Mouse (Mus musculus) frontal cortex, postnatal 36 days (tissue): ENCODE measurements around the gene Gosr1.
"Not testable (repeated sequence)": the region's sequence is repeated elsewhere in the genome, so short reads cannot be mapped to it uniquely, and the experiment has no call there.

Experiments used
- DNase-seq, 2 experiments: peaks; one replicate each; pipeline ENCODE4 v3.0.0; 2022; ENCODE audit warnings: low spot score in 2 of 2

The Gosr1 gene

DNA sequence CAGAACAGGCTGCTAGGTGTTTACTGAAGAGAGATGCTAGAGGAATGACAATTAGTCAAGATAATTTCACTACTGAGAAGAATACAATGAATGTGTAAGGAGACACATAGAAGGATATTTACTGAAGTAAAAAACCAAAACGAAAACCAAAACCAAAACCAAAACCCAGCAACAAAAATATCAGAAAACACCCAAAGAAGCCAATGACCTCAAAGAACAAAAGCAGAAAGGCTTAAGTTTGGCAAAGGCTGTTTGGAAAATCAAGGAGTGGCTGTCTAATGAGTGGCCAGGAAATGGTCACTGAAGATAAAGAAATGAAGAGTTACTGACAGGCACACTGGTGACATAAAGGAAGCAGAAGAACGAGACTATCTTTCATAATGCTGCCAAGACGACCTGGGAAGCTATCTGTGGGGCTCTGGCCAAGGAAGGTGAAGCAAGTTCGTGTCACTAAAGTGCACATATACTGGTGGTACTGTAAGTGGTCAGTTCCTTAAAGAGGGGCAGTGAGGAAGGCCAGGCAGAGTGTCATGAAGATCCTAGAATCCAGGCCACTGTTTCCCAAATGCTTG, 27.5 kb downstream of the Gosr1 start:
- no peak for DNase-seq

DNA sequence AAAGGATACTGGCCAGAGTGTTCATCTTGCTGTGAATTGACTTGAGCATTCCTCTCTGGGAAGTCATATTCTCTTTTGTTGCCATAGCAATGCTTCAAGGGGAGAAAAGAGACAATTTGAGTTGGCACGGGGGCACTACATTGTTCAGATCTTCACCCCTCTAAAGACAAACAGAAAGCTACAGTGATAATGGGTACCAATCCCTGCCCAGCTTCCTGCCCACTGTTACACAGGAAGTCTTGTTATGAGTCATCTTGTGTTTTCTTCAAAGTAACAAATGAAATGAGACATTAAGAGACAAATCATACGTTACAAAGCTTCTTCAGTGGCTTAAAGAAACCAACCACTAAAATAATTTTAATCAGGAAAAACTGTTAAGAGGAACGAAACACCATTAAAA, 28.8 kb downstream of the Gosr1 start:
- no peak for DNase-seq

DNA sequence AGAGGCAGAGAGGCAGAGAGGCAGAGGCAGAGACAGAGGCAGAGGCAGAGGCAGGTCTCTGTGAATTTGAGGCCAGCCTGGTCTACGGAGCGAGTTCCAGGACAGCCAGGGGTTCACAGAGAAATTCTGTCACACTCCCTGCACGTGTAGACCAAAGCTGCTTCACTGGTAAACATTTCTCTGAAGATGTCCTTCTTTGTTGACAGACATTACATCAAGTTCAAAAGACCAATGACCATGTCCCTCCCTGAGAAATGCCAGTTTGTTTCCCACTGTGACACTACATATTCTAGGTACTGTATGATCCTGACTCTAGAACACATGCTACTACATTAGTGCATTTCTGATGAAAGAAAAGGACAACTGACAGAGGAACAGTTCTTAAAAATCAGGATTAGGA, 32.7 kb downstream of the Gosr1 start:
- DNase-seq: no peak

DNA sequence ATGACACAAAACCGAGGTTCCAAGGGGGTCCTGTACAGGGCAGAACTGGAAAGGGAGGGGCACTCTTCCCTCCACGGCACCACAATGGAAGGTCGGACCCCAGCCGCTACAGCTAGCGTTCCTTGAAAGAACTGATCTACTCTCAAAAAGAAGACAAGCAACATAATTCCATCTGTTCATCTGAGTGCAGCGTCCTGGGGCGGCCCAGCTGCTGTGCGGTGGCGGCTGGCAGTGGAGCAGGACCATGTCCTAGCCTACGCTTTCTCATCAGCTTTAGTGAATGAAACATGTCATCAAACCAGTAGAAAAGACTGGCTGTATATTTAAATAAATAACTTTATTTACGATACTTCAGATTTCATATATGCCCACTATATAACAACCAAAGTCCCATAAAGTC, 35.3 kb downstream of the Gosr1 start:
- no peak for DNase-seq

DNA sequence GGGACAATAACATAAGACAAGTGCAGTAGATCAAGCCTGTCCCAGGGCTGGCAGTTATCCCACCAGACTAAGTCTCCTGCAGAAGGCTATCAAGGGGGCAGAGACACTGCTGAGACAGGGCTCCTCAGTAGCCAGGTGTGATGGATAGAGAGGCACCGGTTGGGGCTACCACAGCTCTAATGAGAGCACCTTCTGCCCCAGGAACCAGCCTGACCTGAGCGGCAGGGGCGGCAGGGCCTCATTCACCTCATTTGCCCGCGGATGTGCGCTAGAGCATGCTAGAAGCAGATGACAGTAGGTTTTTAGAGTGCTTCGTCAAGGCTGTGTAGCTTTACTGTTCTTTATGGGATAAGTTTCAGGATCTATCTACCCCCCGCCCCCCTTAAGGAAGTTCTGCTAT, 39.5 kb downstream of the Gosr1 start:
- no peak for DNase-seq

DNA sequence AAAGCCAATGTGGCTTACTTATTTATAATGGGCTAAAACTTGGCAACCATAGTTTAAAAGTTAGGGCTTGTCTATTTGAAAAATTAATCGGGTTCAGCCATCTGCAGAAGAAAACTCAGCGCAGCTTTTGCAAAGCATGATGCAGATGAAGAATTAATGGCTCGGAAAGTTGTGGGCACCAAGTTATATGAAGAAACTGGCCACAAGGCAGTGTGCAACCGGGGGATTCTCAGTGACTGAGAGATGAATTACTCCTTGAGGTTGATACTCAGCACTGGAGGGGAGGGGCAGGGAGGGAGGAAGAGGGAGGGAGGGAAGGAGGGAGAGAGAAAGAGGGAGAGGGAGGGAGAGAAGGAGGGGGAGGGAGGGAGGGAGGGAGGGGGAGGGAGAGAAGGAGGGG, 46.4 kb downstream of the Gosr1 start:
- DNase-seq: no peak

DNA sequence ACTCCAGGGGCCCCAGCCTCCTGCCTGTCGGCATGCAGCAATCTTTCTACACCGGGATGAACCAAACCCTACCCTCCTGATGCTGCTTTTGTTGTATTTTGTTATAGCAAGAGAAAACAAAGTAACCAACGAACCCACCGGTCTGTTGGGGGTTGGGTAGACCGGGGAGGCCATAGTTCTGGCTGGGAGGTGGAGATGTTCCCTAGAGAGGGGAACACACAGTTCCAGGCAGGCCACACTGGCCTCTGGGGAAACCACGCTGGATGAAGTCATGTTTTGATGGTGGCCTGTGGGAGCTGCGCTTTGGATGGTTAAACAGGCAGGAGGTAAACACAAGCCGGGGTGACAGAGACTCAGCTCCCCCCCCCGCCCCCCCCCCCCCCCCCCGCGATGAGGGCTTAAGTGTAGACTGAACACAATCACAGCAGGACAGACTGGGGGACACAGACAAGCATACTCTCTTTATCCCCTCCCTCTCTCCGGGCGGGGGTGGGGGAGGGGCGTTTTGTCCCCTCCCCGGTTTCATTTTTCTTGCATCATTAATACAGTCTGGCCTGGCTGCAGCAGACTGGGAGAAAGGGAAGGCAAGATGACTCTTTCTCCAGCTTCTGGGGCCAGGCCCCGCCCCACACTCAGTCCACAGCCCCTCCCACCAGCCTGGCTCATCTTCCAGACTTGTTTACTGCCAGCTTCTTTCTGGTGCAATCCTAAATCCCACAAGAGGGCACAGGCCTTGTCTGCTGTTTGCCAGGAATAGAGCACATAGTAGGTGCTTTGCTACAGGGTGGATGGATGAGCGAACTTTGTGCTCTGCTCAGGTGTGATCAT, 53.5 kb downstream of the Gosr1 start:
- no peak for DNase-seq

DNA sequence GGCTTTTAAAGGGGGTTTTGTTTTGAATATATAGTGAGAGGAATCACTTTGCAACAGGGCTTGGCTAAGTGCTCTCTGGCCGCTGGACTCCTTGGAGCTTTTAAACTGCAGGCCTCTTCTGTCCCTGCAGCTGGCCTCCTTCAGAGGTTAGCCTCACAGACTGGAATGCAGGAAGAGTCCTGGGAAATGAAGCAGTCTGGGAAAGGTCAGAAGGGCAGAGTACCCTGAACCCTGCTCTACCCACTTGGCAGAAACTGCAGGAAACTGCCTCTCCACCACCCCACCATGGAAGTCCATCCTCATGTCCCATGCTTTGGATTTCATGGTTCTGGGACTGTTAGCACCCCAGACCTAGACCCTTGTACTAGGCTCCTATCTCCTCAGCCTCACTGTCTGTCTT, 54.5 kb downstream of the Gosr1 start:
- DNase-seq: no peak

DNA sequence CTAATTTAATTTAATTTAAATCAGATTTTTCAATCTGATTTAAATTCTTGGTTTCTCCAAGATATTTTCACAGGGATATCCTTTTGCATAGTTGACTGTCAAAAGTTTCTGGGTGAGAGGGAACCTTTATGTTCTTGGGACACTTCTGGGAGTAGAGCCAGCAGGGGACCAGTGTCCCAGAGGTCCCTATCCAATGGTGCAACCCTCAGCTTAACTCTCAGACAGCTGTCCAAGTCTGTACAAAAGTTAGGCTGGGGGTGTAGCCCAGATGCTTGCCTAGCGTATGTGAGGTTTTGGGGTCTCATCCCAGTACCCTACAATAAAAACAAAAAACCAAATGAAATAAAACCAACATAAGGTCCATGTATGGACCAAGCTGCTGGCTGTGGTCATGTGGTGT, 55.3 kb downstream of the Gosr1 start:
- no peak for DNase-seq

DNA sequence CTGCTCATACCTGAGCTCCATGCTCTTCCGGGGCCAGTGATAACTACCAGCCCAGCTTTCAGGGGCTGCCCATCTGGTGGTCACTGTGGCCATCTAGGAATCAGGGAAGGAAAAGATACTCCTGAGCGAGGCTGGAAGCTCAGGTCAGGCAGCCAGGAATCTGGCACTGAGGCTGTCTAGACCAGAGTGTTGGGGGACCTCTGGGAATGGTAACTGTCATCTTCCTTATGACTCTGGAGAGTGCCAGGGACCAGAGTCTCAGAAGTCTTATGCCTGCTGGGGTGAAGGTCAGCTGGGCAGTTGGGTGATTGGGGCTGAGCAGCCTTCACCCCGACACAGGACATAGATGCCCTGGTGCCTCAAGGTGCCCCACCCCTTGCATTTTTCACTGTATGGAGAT, 55.7 kb downstream of the Gosr1 start:
- no peak for DNase-seq

DNA sequence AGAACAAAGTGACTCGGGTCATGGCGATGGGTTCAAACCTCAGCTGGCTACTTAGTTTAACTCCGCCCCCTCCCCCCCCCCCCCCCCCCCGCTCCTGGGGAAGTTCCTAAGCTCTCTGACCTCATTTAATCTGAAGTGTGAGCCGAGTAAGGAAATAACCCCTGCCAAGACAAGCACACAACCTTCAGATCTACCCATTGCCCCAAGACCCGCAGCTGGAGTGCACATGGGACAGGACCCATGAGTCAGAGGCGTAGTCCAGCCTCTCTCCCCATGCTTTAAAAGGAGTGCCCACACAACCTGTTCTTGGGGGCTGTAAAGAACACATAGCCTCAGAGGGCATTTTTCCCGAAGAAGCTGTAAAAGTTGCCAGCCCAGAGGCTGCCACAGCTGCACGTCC, 63.8 kb downstream of the Gosr1 start:
- DNase-seq: no peak

DNA sequence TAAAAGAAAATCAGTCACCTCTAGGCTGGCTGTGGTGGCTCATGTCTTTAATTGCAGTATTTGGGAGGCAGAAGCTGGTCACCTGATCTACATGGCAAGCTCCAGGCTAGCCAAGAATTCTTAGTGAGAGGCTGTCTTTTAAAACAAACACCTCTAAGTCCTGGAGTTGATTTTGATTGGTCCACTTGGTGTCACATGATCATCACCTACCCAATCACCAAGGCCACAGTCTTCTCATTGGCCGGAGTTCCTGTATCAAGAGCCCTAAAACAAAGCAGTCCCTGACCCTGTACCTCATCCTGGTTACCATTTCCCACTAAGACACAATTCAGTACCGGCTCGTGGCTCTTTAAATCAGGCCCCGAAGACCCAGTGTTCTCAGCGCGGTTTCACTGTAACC, 67.6 kb downstream of the Gosr1 start:
- DNase-seq: peak in 1 of 2 experiments; percentile 37

DNA sequence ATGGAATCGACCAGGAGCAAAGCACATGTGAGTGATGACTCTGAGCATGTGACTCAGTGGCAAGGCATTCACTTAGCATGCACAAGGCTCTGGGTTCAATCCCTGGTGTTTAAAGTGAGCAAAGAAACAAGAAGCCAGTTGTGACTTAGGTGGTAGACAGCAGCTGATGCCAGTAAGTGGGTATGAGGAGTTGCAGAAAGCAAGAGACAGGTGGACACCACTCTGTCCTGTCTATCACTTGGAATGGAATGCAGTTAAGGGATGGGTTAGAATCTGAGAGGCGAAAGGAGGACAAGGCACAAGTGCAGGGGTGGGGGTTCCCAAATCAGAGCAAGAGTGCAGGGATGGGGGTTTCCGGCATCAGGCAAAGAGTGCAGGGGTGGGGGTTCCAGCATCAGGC, 71.3 kb downstream of the Gosr1 start:
- no peak for DNase-seq

DNA sequence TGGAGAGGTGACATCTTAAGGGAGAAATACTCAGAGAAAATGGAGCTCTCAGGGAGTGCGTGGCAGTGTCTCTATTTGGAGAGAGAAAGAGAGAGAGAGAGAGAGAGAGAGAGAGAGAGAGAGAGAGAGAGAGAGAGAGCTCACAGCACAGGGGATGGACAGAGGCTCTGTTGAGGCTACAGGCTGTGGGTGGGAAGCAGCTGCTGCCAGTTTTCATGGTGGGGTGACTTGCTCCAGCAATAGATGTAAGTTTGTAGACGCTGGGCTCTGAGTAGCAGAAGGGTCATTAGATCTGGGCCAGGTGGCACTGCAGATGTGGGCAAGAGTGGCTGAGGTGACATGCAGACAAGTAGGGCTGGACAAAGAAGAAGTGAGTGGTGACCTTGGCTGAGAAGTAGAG, 77.8 kb downstream of the Gosr1 start:
- no peak for DNase-seq

DNA sequence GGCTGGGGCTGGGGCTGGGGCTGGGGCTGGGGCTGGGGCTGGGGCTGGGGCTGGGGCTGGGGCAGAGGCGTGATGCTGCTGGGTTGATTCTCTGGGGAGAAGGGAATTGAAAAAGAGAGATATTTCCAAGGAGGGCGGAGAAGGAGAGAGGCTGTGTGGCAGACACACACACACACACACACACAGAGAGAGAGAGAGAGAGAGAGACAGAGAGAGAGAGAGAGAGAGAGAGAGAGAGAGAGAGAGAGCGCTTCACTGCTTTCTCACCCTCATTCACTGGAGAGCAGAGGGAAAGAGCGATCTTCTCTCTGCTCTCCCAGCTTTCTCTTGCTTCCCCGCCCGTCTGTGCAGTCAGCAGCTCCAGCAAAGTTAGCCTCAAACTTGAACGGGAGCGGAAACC, 83.9 kb downstream of the Gosr1 start, which contains the start of gene Trarg1:
Gene Trarg1, plus strand, starts transcription at position 301 of the 400 bp plus-strand sequence.
- DNase-seq: not testable (repeated sequence)
